Mouse (Mus musculus): ENCODE measurements around the gene Cryab. TPM values are rescaled to one million over a fixed set of nuclear protein-coding genes. Genes with fewer than 3 reads are reported as not detected.

The Cryab gene
- polyA plus RNA-seq, 1 experiment from 2014 or later = 57.4 TPM

DNA sequence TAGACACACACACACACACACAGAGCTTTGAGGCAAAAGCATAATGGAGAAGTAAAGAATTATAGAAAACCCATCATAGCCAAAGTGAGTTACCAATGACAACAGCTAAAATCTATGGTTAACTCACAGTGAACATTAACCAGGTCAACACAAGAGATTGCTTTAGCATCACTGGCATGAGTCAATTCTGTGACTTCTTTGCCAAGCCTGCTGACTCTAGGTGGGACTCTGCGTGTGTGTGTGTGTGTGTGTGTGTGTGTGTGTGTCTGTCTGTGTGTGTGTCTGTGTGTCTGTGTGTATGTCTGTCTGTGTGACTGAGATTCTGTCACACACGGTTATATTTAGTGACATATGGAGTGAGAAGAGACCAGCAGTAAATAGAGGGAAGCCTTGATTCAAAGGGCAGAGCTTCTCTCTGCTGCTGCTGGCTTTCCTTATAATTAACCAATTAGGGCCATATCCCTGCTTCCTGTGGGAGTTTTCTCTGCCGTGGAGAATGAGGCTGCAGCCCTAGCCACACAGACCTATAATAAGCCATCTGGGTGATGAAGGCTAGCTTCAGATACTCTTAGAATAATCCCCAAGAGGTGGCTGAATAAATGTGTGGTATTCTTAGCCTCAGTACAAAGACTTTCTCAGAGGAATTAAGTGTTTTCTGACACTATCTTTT lies 26.3 kb upstream of the Cryab start:
- H3K9ac ChIP-seq (replicated peaks; ENCODE audit: low read length) = no peak overlapping the region
- H3K4me2 ChIP-seq (replicated peaks; ENCODE audit: low read depth, low read length) = no peak overlapping the region
- H3K36me3 ChIP-seq (ENCODE audit: insufficient read depth, low read length) = no peaks in the 10 kb centered on the region
- H3K9me3 ChIP-seq (ENCODE audit: low read length) = no peaks in the 10 kb centered on the region
- WGBS = 40% methylated on average over 3 of the region's 3 CpGs
- H3K4me3 ChIP-seq (ENCODE audit: low read length) = no peak overlapping the region
- no peaks in the 10 kb centered on the region for H3K27me3 ChIP-seq (ENCODE audit: insufficient read depth, low read length)
- ATAC-seq (ENCODE audit: low FRiP score, low TSS enrichment) = no peak
- H3K27ac ChIP-seq (ENCODE audit: low read length) = no peak overlapping the region
- peaks cover 20% of the 10 kb centered on the region for H3K4me1 ChIP-seq (ENCODE audit: insufficient read depth, low read length)

DNA sequence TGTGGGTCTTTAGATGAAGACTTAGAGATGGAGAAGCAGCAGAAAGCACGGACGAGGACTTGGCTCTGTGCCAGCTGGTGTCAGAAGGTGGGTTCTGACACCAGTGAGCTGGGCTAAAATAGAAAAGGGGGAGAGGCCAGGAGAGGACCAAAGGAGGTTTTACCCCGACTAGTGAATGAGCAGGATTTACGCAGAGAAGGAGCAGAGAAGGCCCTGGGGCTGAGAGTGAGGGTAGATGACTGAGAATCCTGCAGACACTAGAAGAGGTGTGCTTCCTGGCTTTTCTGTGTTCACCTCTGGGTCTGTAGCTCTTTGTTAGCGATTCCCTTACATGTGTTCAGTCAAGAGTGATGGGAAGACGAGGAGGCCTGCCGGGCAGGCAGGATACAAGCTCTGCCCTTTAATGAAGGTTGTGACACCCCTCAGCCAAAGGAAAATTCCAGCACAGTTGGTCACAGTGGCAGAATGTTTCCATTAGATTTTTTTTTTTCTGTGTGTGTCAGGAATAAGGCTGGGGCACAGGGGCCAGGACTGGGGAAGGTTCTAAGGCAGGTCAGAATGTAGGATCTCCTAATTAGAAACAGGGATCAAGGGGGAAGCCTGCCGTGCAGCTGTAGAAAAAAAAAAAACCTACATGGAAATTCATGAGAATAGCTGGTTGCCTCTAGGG lies 25.1 kb upstream of the Cryab start:
- Histone ChIP-seq H3K36me3 (ENCODE audit: insufficient read depth, low read length) (no peaks in the 10 kb centered on the region), H3K4me2 (replicated peaks; ENCODE audit: low read depth, low read length) (no peak overlapping the region), H3K9ac (replicated peaks; ENCODE audit: low read length) (no peak overlapping the region), H3K9me3 (ENCODE audit: low read length) (no peaks in the 10 kb centered on the region), H3K27me3 (ENCODE audit: insufficient read depth, low read length) (no peaks in the 10 kb centered on the region), H3K4me1 (ENCODE audit: insufficient read depth, low read length) (peaks cover 18% of the 10 kb centered on the region), H3K27ac (ENCODE audit: low read length) (no peak overlapping the region), H3K4me3 (ENCODE audit: low read length) (no peak overlapping the region)
- ATAC-seq (ENCODE audit: low FRiP score, low TSS enrichment) = no peak
- WGBS = 43% methylated on average over 8 of the region's 8 CpGs

DNA sequence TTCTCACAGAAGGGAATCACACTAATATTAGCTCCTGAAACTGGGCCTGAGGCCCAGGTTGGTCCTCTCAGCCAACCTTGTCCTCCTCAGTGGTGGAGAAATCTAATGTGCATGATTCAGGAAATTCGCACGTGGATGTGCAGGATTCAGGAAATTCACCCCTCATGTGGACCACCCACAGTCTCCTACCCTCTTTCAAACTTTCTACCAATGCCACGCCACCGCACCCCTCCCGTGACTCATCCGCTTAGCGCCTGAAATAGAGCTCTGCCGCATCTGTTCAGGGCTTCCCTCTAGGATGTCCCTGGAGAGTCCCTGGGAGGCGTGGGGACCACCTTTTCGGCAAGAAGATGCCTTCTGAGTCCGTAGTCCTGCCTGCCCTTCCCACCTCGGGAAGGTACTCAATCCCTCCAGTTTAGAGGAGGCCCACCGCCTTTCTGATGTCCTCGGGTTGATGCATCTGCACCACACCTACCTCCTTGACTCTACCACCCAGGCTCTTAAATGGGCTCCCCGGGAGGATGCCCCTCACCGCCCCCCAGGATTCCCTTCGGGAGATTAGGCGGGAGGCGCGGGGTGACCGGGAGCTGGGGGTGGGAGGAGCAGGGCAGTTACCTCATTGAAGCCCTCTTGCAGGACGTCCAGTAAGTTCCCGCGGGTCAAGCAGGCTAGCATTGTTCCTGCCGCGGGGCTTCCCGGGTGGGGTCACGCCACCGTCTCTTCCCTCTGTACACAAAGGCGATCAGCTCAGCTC lies 23.8 kb upstream of the Cryab start:
- Histone ChIP-seq H3K9ac (replicated peaks; ENCODE audit: low read length) (peak overlapping the region; percentile 72), H3K4me3 (ENCODE audit: low read length) (peak overlapping the region; percentile 65), H3K9me3 (ENCODE audit: low read length) (no peaks in the 10 kb centered on the region), H3K36me3 (ENCODE audit: insufficient read depth, low read length) (no peaks in the 10 kb centered on the region), H3K4me1 (ENCODE audit: insufficient read depth, low read length) (peaks cover 13% of the 10 kb centered on the region), H3K27me3 (ENCODE audit: insufficient read depth, low read length) (no peaks in the 10 kb centered on the region), H3K4me2 (replicated peaks; ENCODE audit: low read depth, low read length) (peak overlapping the region; percentile 91), H3K27ac (ENCODE audit: low read length) (no peak overlapping the region)
- peak; percentile 28; the same call in 1 of the 2 replicates for ATAC-seq (ENCODE audit: low FRiP score, low TSS enrichment)
- WGBS = 3% methylated on average over 30 of the region's 30 CpGs

DNA sequence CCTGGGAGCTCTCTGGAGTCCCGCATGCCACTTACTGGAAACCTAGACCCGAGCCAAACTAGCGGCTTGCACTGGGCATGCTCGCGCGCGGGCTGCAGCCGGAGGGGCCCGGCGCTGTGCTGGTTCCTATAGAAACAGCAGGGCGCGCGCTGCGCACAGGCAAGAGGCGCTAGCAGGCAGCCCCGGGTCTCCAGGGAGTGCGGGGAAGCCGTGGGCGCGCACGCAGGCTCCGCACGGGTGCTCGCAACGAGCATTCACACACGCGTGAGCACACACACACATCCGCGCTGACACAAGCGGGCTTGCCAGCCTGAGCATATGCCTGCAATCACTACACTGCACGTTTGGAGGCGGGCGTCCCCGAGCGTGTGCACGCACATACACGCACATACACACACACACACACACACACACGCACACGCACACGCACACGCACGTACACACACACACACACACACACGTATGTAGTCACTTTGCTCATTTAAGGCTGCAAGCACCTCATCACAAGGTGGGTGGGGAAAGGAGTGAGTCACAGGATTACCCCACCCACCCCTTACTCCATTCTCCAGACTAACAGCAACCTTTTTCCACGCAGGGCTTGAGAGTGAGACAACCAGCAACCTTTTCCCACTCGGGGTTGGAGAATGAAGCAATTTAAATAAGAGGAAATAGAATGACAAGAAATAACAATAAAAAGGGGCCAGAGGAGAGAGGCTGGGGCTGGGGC lies 23.0 kb upstream of the Cryab start:
- Histone ChIP-seq H3K27me3 (ENCODE audit: insufficient read depth, low read length) (no peaks in the 10 kb centered on the region), H3K27ac (ENCODE audit: low read length) (no peak overlapping the region), H3K9ac (replicated peaks; ENCODE audit: low read length) (peak overlapping the region; percentile 72), H3K4me3 (ENCODE audit: low read length) (peak overlapping the region; percentile 65), H3K4me1 (ENCODE audit: insufficient read depth, low read length) (peaks cover 13% of the 10 kb centered on the region), H3K9me3 (ENCODE audit: low read length) (no peaks in the 10 kb centered on the region), H3K4me2 (replicated peaks; ENCODE audit: low read depth, low read length) (peak overlapping the region; percentile 91), H3K36me3 (ENCODE audit: insufficient read depth, low read length) (no peaks in the 10 kb centered on the region)
- 0% methylated on average over 45 of the region's 45 CpGs for WGBS
- peak; percentile 98 for ATAC-seq (ENCODE audit: low FRiP score, low TSS enrichment)

DNA sequence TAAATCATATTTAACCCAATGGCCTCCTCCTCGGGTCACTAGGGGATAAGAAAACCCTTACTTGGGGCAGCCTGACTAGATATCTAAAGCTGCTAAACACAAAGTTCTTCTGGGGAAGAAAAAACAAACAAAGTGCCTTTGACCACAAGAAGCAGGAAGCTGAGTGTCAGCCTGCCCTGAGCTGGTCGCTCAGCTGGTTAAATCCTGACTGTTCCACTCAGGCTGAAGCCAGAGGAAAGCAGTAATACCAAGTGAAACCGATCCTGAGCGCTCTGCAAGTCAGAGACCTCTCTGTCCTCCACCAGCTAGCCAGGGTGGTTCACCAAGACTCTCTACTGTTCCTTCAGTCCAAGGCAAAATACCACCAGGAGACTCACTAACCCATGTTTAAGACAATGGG lies 21.5 kb upstream of the Cryab start:
- 30% methylated on average over 4 of the region's 4 CpGs for WGBS

DNA sequence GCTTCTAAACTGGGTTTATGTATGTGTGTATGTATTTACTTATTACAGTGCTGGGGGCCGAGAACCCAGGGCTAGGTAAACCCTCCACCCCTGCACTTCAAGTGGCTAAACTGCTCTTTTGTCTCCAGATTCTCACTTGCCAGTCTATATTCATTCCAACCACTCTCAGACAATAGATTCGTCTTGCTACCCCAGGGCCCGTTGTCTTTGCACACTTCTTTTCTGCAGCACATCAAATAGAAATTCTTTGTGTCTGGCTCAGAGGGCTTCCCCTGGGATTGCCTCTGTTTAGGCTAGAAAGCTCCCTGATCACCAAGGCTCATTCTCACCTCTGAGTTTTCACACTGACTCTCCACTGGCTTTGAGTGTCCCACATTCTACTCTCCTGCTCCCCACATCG lies 18.6 kb upstream of the Cryab start:
- Histone ChIP-seq H3K36me3 (ENCODE audit: insufficient read depth, low read length) (no peaks in the 10 kb centered on the region), H3K4me2 (replicated peaks; ENCODE audit: low read depth, low read length) (no peak overlapping the region), H3K9me3 (ENCODE audit: low read length) (no peaks in the 10 kb centered on the region), H3K9ac (replicated peaks; ENCODE audit: low read length) (no peak overlapping the region), H3K4me1 (ENCODE audit: insufficient read depth, low read length) (peaks cover under 1% of the 10 kb centered on the region), H3K27ac (ENCODE audit: low read length) (no peak overlapping the region), H3K4me3 (ENCODE audit: low read length) (no peak overlapping the region), H3K27me3 (ENCODE audit: insufficient read depth, low read length) (no peaks in the 10 kb centered on the region; the same call in 1 of the 2 replicates)
- no peak for ATAC-seq (ENCODE audit: low FRiP score, low TSS enrichment)
- 17% methylated on average over 4 of the region's 4 CpGs for WGBS

More for the DNA sequence above, 21.5 kb upstream of the Cryab start:
- H3K9me3 ChIP-seq (ENCODE audit: low read length) = no peaks in the 10 kb centered on the region
- no peaks in the 10 kb centered on the region for H3K36me3 ChIP-seq (ENCODE audit: insufficient read depth, low read length)
- H3K4me1 ChIP-seq (ENCODE audit: insufficient read depth, low read length) = peaks cover 13% of the 10 kb centered on the region
- H3K4me3 ChIP-seq (ENCODE audit: low read length) = no peak overlapping the region
- ATAC-seq (ENCODE audit: low FRiP score, low TSS enrichment) = no peak
- peak overlapping the region; percentile 37; the same call in 1 of the 2 replicates for H3K27ac ChIP-seq (ENCODE audit: low read length)
- H3K27me3 ChIP-seq (ENCODE audit: insufficient read depth, low read length) = no peaks in the 10 kb centered on the region; the same call in 1 of the 2 replicates
- H3K4me2 ChIP-seq (replicated peaks; ENCODE audit: low read depth, low read length) = no peak overlapping the region
- 0 out of 2 replicates have a peak overlapping the region, but pooled peaks have one; percentile 10 for H3K9ac ChIP-seq (replicated peaks; ENCODE audit: low read length)

DNA sequence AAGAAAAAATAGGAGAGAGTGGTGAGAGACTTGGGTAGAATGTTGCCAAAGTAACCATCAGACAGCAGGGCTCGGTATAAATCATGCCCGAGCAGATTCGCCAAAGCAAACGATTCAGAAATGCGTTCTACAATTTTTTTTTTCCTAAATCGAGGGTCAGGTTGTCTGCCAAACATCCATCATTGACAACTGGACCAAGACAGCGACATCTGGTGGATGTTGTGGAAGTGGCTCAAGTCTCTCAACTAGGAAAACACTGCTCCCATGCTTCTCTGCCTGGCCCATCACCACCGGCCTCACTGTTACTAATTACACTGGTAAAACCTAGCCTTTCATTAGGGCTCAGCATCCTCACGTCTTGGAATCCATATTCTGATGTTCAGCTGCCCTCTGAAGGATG lies 16.1 kb upstream of the Cryab start:
- Histone ChIP-seq H3K27me3 (ENCODE audit: insufficient read depth, low read length) (no peaks in the 10 kb centered on the region; the same call in 1 of the 2 replicates), H3K9ac (replicated peaks; ENCODE audit: low read length) (no peak overlapping the region), H3K4me2 (replicated peaks; ENCODE audit: low read depth, low read length) (no peak overlapping the region; the same call in 1 of the 2 replicates), H3K9me3 (ENCODE audit: low read length) (no peaks in the 10 kb centered on the region), H3K4me3 (ENCODE audit: low read length) (no peak overlapping the region), H3K27ac (ENCODE audit: low read length) (no peak overlapping the region), H3K4me1 (ENCODE audit: insufficient read depth, low read length) (peaks cover 6% of the 10 kb centered on the region), H3K36me3 (ENCODE audit: insufficient read depth, low read length) (no peaks in the 10 kb centered on the region)
- WGBS = 2% methylated on average over 9 of the region's 9 CpGs
- no peak for ATAC-seq (ENCODE audit: low FRiP score, low TSS enrichment)

DNA sequence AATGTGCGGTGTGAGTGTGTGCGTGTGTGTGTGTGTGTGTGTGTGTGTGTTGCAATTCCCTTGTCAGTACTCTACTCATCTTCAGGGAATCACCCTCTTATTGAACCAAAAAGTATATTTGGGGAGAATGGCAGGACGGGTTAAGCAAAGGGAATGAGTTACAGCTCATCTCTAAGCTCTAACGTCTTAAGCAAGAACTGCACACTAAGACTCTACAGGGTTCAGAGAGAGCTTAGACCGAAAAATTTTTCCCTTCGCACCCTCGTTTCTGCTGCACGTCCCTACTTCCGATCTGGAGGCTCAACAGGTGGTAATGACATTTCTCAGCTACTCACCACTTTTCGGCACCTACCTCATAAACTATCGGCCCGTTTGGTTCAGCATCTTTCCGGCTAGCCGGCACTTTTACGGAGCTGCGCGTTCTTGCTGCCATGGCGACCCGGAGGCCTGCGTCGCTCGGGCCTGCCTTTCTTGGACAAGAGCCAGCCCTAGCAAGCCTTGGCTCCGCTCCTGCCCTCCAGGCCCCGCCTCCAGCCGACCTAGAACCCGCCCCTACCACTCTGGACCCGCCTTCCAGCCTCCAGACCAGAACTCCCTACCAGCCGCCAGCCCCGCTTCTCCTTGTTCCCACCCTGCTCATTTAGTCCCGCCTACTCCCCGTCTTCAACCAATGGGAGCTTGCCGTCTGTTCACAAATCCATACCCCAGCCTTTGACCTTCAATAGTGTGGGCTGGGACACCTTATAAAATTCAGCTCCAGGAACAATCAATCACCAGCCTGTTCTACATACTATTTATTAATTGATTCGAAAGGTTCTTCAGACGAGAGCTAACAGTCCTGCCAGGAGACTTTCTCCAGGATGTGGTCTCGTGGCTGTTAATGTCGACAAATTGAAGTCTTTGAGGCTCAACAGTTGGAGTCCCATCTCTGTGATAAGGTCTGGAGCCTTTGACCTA lies 11.9 kb upstream of the Cryab start, which contains the start of gene Dixdc1:
Gene Dixdc1 (minus strand): TSS at position 604 of the 957 bp plus-strand sequence.
- Histone ChIP-seq H3K4me2 (replicated peaks; ENCODE audit: low read depth, low read length) (peak within 1 kb of the TSS; percentile 69), H3K27ac (ENCODE audit: low read length) (no peak within 1 kb of the TSS), H3K36me3 (ENCODE audit: insufficient read depth, low read length) (no peaks in the 10 kb centered on the region), H3K27me3 (ENCODE audit: insufficient read depth, low read length) (no peaks in the 10 kb centered on the region; the same call in 1 of the 2 replicates), H3K9ac (replicated peaks; ENCODE audit: low read length) (peak within 1 kb of the TSS; percentile 51; the same call in 1 of the 2 replicates), H3K4me3 (ENCODE audit: low read length) (peak within 1 kb of the TSS; percentile 48), H3K9me3 (ENCODE audit: low read length) (no peaks in the 10 kb centered on the region), H3K4me1 (ENCODE audit: insufficient read depth, low read length) (peaks cover 6% of the 10 kb centered on the region)
- peak; percentile 98 for ATAC-seq (ENCODE audit: low FRiP score, low TSS enrichment)
- WGBS = 13% methylated on average over 36 of the region's 36 CpGs

All from kidney, embryonic 16.5 days (tissue).